Mouse (Mus musculus) MEL (cell line): ENCODE results near the gene Anks1.

ENCODE experiments used
- CTCF ChIP-seq, 3 experiments: IDR thresholded peaks in 2 of 3; conservative IDR thresholded peaks in 1 of 3; 2 replicates each; pipeline ENCODE4 v1.5.1; 2011 to 2012; ENCODE audit warnings: low read length in 3 of 3, low read depth in 2 of 3, mild to moderate bottlenecking in 2 of 3, improper control_type of control experiment in 1 of 3, inconsistent platforms in 1 of 3, mixed read lengths in 1 of 3, moderate library complexity in 1 of 3; ENCODE audit not compliant: control insufficient read depth in 1 of 3, insufficient read depth in 1 of 3, poor library complexity in 1 of 3, severe bottlenecking in 1 of 3
- ETS1 ChIP-seq: IDR thresholded peaks from 2 replicates; pipeline ENCODE4 v1.6.1; 2012; ENCODE audit warnings: low read depth, mild to moderate bottlenecking, inconsistent platforms, low read length, improper control_type of control experiment, moderate library complexity
- MAFK ChIP-seq: IDR thresholded peaks from 2 replicates; pipeline ENCODE4 v1.6.1; 2011; ENCODE audit warnings: low read depth, mild to moderate bottlenecking, low read length, improper control_type of control experiment, borderline replicate concordance
- POLR2A ChIP-seq, 2 experiments: IDR thresholded peaks; 2 replicates each; pipeline ENCODE4 v1.6.1; 2011 to 2012; ENCODE audit warnings: low read length in 2 of 2, mild to moderate bottlenecking in 2 of 2, control low read depth in 1 of 2, improper control_type of control experiment in 1 of 2, low read depth in 1 of 2, moderate library complexity in 1 of 2; ENCODE audit not compliant: control insufficient read depth in 1 of 2, insufficient read depth in 1 of 2, poor library complexity in 1 of 2
- ZC3H11A ChIP-seq: IDR thresholded peaks from 2 replicates; pipeline ENCODE4 v1.6.1; 2012; ENCODE audit warnings: low read depth, mild to moderate bottlenecking, inconsistent platforms, low read length, improper control_type of control experiment

DNA sequence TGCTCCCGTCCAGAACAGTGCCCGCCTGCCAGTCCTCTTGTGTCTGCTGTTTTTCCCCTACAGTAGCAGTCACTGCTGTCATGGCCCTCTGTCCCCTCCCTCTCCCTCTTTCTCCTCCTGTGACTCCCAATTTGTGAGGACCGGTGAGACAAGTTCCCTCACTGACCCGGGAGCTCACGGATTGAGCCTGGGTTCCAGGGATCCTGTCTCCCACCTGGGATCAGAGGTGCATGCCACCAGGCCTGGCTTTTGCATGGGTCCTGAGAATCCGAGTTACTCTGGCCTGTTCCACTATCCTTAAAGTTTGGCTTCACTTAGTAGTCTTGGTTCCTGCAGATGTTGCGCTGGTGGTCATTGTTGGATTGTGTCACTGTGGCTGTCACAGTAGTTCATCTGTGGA lies 58.4 kb downstream of the Anks1 start:
- TF ChIP-seq POLR2A (IDR thresholded peaks at IDR 0.05; ENCODE audit: control insufficient read depth in 1 of 2, insufficient read depth in 1 of 2, low read depth in 1 of 2, low read length in 2 of 2, poor library complexity in 1 of 2) (no peak), ETS1 (no peak), CTCF (IDR thresholded peaks at IDR 0.05 in 2 of 3, conservative IDR thresholded peaks at IDR 0.05 in 1 of 3; ENCODE audit: control insufficient read depth in 1 of 3, insufficient read depth in 1 of 3, low read depth in 2 of 3, low read length in 3 of 3, poor library complexity in 1 of 3, severe bottlenecking in 1 of 3) (no peak), MAFK (no peak), ZC3H11A (no peak)
